Mouse (Mus musculus) kidney, postnatal 0 days (tissue): Measurements from ENCODE around the gene Foxo6. TPM values are rescaled to one million over a fixed set of nuclear protein-coding genes. Genes with fewer than 3 reads are reported as not detected.

Source experiments
- ATAC-seq: fragments of 200-750 bp; cut with Nextera tagmentation; replicated peaks from 2 replicates; pipeline ENCODE4 v1.8.0; 2017; ENCODE audit warnings: low read depth, moderate number of reproducible peaks, moderate TSS enrichment, moderate library complexity; ENCODE audit not compliant: low FRiP score
- DNase-seq: peaks from one replicate; pipeline ENCODE4 v3.0.0-alpha.2; 2016; ENCODE audit warnings: low spot score
- H3K27ac ChIP-seq: fragments of 300-500 bp; sonication (generic); 2 replicates; pipeline ENCODE4 v1.5.1; 2014; ENCODE audit warnings: mild to moderate bottlenecking
- H3K27me3 ChIP-seq: fragments of 300-500 bp; sonication (generic); 2 replicates; pipeline ENCODE4 v1.6.1; 2014; ENCODE audit warnings: low read length, mixed read lengths; ENCODE audit not compliant: insufficient read depth
- H3K36me3 ChIP-seq: fragments of 300-500 bp; sonication (generic); 2 replicates; pipeline ENCODE4 v1.6.1; 2014; ENCODE audit warnings: low read length, mixed read lengths; ENCODE audit not compliant: insufficient read depth
- H3K4me1 ChIP-seq: fragments of 300-500 bp; sonication (generic); replicated peaks from 2 replicates; pipeline ENCODE4 v1.6.1; 2014; ENCODE audit warnings: antibody characterized with exemption, low read length, mixed read lengths; ENCODE audit not compliant: insufficient read depth
- H3K4me2 ChIP-seq: fragments of 300-500 bp; sonication (generic); 2 replicates; pipeline ENCODE4 v1.6.1; 2014; ENCODE audit warnings: mild to moderate bottlenecking, low read length, moderate library complexity, mixed read lengths
- H3K4me3 ChIP-seq: fragments of 300-500 bp; sonication (generic); replicated peaks from 2 replicates; pipeline ENCODE4 v1.5.1; 2014; ENCODE audit warnings: low read depth, low read length
- H3K9ac ChIP-seq: fragments of 300-500 bp; sonication (generic); 2 replicates; pipeline ENCODE4 v1.6.1; 2014; ENCODE audit warnings: low read depth, low read length
- H3K9me3 ChIP-seq: fragments of 300-500 bp; sonication (generic); replicated peaks from 2 replicates; pipeline ENCODE4 v1.6.1; 2016; ENCODE audit warnings: low read length, inconsistent platforms, mixed read lengths
- CTCF ChIP-seq: IDR thresholded peaks from 2 replicates; pipeline ENCODE4 v1.5.1; 2016; ENCODE audit warnings: antibody characterized with exemption, low read depth, mild to moderate bottlenecking, moderate library complexity
- WGBS: fragments of 180-500 bp; shearing (Covaris S2); extraction: QIAGEN DNeasy Blood & Tissue Kit; methylation state at CpG from one replicate; pipeline ENCODE4 v1.1.7; 2014; 5-methylcytosine and 5-hydroxymethylcytosine counted together
- polyA plus RNA-seq: library from polyadenylated mRNA; unstranded; fragments of >200 nt; fragmentation: Nextera tagmentation; extraction: Ambion mirVana; gene quantifications from 2 replicates; pipeline ENCODE4 v1.2.1, GENCODE M21; 2015

Gene Foxo6
- polyA plus RNA-seq, 1 experiment from 2014 or later, result 0.11 TPM

GRCm38 (mm10) chr4:120281011-120281410 is 6.1 kb downstream of the Foxo6 start:
- ATAC-seq, result no peak
- Histone ChIP-seq H3K27me3 (peaks cover 23% of the 10 kb centered on the region; the same call in 1 of the 2 replicates), H3K4me3 (no peak overlapping the region), H3K9ac (no peak overlapping the region), H3K27ac (no peak overlapping the region), H3K9me3 (no peaks in the 10 kb centered on the region), H3K36me3 (no peaks in the 10 kb centered on the region), H3K4me1 (peaks cover 18% of the 10 kb centered on the region), H3K4me2 (no peak overlapping the region)
- no peak for DNase-seq
- no peak for TF ChIP-seq CTCF
- WGBS, result 78% methylated on average over 3 of the region's 3 CpGs

DNA sequence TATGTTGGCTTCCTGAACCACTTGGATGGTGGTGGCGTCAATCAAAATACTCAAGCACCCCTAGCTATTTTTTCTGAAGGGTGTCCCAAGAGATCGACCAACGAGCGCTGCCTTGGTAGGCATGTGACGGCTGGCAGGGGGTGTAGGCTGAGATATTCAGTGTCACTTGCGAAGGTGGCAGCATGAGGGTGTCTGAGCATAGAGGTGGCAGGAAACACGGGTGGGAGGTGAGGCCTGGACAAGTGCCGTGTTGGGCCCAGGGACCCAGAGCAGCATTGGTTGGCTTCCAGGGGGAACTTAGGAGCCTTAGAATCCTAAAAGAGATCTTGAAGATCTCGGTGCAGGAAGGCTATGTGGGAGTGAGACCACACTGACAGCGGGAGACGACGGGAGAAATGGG is 6.7 kb downstream of the Foxo6 start:
- no peak overlapping the region for H3K27ac ChIP-seq
- H3K9me3 ChIP-seq, result no peaks in the 10 kb centered on the region
- H3K36me3 ChIP-seq, result no peaks in the 10 kb centered on the region
- H3K4me3 ChIP-seq, result no peak overlapping the region
- no peak for DNase-seq
- ATAC-seq, result no peak
- no peak for TF ChIP-seq CTCF
- no peak overlapping the region for H3K4me2 ChIP-seq
- H3K9ac ChIP-seq, result no peak overlapping the region
- peaks cover 18% of the 10 kb centered on the region for H3K4me1 ChIP-seq
- H3K27me3 ChIP-seq, result 0 out of 2 replicates have a peak, but pooled peaks cover 17% of the 10 kb centered on the region
- 73% methylated on average over 12 of the region's 12 CpGs for WGBS

DNA sequence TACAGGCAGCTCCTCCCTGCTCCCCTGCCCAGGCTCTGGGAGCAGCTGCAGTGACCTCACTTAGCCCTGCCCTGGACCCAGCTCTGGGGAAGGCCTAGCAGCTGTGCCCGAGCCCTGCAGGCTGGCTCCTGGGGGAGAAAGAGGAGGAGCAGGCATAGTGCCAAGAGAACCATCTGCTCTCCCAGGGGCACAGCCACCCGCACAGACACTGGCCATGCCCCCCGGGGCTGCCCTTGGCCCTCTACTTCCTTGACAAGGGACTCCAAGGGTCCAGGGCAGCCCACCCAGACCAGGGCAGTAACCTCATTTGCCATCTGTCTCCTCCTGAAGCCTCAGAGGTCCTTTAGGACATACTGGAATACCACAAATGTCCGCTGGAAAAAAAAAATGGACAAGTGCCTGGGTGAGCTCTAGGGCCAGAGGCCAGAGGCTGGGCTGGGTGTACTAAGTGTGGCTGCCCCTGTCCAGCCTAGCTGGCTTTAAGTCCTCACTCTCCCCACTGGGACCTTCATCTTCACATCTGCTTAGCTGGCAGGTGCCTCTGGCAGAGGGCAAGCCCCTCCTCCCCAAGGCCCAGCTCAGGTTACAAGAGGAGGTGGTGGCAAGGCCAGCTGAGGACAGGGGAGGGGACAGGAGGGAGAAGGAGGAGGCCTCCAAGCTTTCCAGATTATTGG is 9.8 kb downstream of the Foxo6 start:
- 31% methylated on average over 4 of the region's 4 CpGs for WGBS
- no peak overlapping the region for H3K9ac ChIP-seq

GRCm38 (mm10) chr4:120275487-120275886 is 11.7 kb downstream of the Foxo6 start:
- Histone ChIP-seq H3K9me3 (no peaks in the 10 kb centered on the region), H3K9ac (no peak overlapping the region), H3K27ac (no peak overlapping the region), H3K27me3 (peaks cover 10% of the 10 kb centered on the region), H3K36me3 (no peaks in the 10 kb centered on the region), H3K4me3 (no peak overlapping the region), H3K4me2 (no peak overlapping the region), H3K4me1 (peaks cover 4% of the 10 kb centered on the region; the same call in 1 of the 2 replicates)
- ATAC-seq (no peak), DNase-seq (no peak)
- TF ChIP-seq CTCF, result no peak
- WGBS, result 70% methylated on average over 9 of the region's 9 CpGs

More for the DNA sequence above, 9.8 kb downstream of the Foxo6 start:
- H3K27ac ChIP-seq, result no peak overlapping the region
- H3K4me2 ChIP-seq, result no peak overlapping the region
- H3K36me3 ChIP-seq, result no peaks in the 10 kb centered on the region
- H3K9me3 ChIP-seq, result no peaks in the 10 kb centered on the region
- peaks cover 13% of the 10 kb centered on the region; the same call in 1 of the 2 replicates for H3K27me3 ChIP-seq
- DNase-seq (peak; percentile 74), ATAC-seq (peak; percentile 68)
- no peak overlapping the region for H3K4me3 ChIP-seq
- TF ChIP-seq CTCF, result no peak
- peaks cover 7% of the 10 kb centered on the region for H3K4me1 ChIP-seq

DNA sequence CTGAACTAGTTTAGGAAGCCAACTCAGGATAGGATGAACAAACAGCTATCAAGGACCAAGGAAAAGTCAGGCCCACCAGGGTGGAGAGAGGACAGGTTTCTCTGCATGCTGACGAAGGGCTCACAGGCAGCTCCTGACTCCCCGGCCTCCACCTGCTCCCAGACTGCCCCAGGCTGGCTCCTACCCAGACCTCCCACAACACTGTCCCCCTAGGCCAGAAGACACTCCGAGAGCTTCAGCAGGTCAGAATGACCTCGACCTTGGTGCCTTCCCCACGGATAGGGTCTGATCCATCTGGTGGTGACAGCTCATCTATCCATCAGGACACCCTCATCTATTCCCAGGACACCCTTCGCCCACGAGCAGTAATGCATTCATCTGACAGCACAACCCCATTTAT is 13.6 kb downstream of the Foxo6 start:
- DNase-seq (no peak), ATAC-seq (no peak)
- TF ChIP-seq CTCF, result no peak
- Histone ChIP-seq H3K36me3 (no peaks in the 10 kb centered on the region), H3K27ac (no peak overlapping the region), H3K4me3 (no peak overlapping the region), H3K27me3 (peaks cover 29% of the 10 kb centered on the region), H3K9ac (no peak overlapping the region), H3K4me2 (no peak overlapping the region), H3K4me1 (peaks cover 4% of the 10 kb centered on the region; the same call in 1 of the 2 replicates), H3K9me3 (no peaks in the 10 kb centered on the region)
- 64% methylated on average over 7 of the region's 7 CpGs for WGBS

DNA sequence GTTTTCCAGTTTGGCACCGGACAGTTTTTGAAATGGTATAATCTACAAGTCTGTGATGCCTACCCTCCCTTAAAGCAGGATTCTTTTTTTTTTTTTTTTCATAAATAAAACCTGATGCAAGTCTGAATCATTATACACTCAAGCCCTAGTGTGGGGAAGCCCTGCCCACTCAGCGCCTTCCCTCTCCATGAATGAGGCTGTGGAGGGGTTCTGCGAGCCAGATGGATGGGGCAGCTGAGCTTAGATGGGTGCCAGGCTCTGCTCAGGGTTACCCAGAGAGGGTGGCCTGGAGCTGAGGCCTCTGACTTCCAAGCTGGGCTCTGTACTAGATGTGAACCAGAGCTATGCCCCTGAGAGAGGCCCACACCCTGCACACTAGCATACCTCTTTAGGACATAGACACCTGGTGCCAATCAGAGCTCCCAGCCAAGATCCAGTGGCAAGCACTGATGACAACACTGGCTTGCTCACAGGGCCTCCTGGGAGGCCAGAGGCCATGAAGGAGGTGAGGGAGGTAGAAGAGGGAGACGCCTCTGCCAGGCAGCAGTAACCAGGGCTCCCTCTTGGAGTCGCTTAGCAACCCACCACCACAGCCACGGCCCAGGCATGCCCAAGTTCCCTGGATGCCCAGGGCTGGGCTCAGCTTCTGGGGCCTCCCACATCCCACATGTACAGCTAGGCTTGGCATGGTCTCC is 15.1 kb downstream of the Foxo6 start:
- no peak overlapping the region for H3K9ac ChIP-seq
- no peak for ATAC-seq
- WGBS, result 83% methylated on average over 6 of the region's 6 CpGs
- no peak for DNase-seq
- no peak overlapping the region for H3K4me3 ChIP-seq
- peaks cover 8% of the 10 kb centered on the region for H3K4me1 ChIP-seq
- H3K4me2 ChIP-seq, result no peak overlapping the region
- H3K27ac ChIP-seq, result no peak overlapping the region
- TF ChIP-seq CTCF, result no peak
- H3K27me3 ChIP-seq, result peaks cover 43% of the 10 kb centered on the region
- H3K9me3 ChIP-seq, result no peaks in the 10 kb centered on the region
- H3K36me3 ChIP-seq, result no peaks in the 10 kb centered on the region
